Mouse (Mus musculus): ENCODE measurements at regions not wholly inside any gene's neighbourhood (a gene's known extent, or its start where the extent isn't known, plus 50 kb on each side); places are given as distances from the start of the nearest gene placed in this dataset.

DNA sequence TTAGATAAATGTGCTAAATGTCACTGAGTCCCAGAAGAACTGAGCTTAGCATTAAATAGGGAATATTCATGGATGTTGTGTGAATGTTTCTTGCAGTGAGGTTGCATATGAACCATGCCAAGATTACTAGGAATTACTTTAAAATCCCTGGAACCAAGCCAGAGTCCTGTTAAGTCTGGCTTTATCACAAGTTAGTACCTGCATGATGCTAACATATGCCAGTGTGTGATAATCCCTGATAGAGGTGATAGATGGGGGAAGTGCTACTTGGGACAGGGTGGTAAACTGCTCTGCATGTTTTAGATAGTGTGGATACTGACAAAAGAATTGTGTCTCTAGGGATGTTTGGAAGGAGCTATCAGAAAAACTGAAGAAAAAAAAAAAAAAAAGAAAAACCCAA lies 143.5 kb upstream of the Negr1 start:
- DNase-seq (ENCODE audit: low spot score), result no peak

DNA sequence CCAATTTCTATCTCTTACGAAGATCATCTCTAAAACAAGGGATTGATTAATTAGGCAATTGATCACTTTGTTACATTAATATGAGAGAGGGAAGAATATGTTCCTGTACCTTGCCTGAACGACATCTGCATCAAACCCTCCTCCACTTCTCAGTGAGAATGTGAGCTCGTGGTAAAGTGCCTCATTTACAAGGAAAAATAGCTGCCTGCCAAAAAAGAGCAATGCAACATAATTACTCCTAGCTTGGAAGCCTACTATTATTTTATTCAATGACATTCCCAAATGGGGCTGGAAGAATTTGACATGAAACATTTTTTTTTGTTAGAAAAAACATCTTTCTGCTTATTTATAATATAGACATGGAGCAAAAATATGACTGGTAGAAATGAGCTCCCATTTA lies 138.5 kb upstream of the Negr1 start:
- DNase-seq (ENCODE audit: low spot score), result peak; percentile 3

DNA sequence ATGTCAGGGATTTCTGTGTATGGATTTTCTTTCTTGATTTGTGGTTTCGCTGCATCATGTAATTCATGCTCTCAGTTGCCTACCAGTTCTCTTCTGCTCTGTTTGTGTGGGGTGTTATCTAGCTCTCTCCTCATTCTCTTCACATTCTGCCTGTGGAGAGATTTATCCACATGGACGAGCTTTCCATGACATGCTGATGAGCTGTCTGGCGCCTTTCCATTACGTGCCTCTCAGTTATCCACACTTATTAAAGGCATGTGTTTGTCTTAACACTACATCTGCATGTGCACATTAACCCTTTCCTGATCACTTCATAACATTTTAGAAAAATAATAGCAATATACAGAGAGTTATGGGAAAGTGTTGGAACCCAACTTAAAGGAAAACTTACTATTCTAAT lies 106.6 kb upstream of the Negr1 start:
- DNase-seq (ENCODE audit: low spot score), result no peak

DNA sequence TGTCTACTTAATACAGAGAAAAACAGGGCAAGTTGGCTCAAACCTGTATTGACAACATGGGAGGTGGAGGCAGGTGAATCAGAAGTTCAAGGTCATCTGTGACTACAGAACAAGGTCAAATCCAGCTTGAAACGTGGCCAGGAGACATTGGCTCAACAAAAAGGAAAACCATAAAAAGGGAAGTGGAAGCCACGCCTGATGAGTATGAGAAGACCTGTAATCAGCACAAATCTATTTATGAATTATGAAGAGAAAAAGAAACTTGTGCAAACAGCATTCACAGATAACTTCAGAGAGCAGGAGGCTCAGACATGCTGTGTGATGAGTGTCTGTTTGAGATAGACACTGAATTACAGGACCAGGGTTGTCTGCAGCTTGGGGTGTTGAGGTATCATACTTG lies 98.3 kb upstream of the Negr1 start:
- DNase-seq (ENCODE audit: low spot score), result no peak

DNA sequence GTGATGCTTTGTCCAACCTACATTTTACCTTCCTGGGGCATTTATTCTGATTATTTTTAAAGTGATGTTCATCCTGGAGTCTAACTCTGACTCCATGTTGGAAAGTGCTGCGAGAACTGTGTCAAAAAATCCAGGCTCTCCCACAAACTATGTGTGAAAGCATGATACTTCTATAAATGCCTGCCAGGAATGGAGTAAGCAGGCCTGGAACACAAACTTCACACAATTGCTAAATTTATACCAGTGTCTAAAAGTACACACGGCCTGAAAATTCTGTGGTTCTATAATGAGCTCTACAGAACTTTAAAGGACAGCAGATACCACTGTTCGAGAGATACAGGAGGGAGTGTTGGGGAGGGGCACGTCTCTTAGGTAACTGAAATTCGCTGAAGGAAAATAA lies 96.0 kb upstream of the Negr1 start:
- DNase-seq (ENCODE audit: low spot score), result no peak

DNA sequence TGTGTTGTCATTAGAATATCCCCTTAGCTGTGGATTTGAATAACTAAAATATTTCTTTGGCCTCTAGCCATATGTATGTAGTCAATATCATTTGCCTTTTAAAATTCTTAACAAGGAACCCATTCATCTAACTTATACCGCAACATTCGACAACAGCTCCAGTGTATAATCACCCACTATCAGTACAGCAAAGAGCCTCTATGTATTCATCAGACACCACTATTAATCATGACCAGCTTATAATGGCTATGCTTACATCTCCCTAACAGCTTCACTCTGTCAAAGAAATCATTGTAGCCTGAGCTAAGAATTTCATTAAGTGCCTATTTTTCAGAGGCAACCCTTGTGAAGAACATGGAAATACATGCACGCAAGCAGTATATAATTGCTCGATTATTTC lies 88.9 kb upstream of the Negr1 start:
- no peak for DNase-seq (ENCODE audit: low spot score)

All from layer of hippocampus, adult 9-10 months (tissue).